Mouse (Mus musculus) heart, postnatal 25 days (tissue): ENCODE measurements around the gene Ucp1. TPM values are rescaled to one million over a fixed set of nuclear protein-coding genes. Genes with fewer than 3 reads are reported as not detected.

ENCODE experiments used
- DNase-seq: peaks from one replicate; pipeline ENCODE4 v3.0.0; 2022; ENCODE audit warnings: low spot score
- intact Hi-C: fragments of 180-260 bp; cut with DNase I; formaldehyde crosslinking; loops from one replicate; pipeline ENCODE4 v1.15.1; 2025
- total RNA-seq, 2 experiments: library from RNA; stranded (reverse); gene quantifications; 2 replicates each; pipeline ENCODE4 v1.2.3; 2021

Gene Ucp1
- total RNA-seq, 2 experiments from 2014 or later = 8.2 to 10.2 TPM

DNA sequence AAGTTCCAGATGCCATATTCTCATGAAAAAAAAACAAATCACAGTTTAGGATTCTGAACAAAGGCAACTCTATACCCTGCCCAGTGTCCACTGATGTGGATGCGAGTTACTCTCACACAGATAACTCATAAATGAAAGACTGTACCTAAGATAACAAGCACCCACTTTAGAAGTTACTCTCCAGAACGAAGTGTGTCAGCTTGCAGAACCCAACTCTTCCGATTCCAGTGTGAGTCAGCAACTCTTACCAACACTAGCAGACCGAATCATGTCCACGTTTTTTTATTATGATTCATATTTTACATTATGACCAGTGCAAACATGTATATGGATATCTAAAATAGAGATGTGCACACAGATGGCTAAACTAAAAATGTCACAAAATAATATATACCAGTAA is 37.7 kb downstream of the Ucp1 start:
- no peak for DNase-seq
- intact Hi-C loops = no loop called here

DNA sequence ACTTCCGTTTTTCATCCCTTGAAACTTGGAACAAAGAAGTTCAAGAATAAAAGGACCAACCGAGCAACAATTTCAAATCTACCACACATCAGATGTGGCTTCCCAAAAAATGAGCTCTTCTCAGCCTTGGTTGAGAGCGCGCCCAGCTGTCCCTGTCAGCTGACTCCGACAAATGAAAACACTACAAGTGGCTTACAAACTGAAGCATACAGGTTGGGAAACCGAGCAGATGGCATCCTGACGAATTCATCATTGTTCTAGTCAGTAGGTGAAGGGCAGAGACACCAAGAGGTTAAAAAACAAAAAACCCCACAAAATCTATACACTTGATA is 41.4 kb downstream of the Ucp1 start:
- no peak for DNase-seq
- intact Hi-C loops = loop anchor here (5.0 to 10.0 kb wide), 3 partner anchors 111 to 557 kb away; partner anchors contain the start of gene Zfp330

DNA sequence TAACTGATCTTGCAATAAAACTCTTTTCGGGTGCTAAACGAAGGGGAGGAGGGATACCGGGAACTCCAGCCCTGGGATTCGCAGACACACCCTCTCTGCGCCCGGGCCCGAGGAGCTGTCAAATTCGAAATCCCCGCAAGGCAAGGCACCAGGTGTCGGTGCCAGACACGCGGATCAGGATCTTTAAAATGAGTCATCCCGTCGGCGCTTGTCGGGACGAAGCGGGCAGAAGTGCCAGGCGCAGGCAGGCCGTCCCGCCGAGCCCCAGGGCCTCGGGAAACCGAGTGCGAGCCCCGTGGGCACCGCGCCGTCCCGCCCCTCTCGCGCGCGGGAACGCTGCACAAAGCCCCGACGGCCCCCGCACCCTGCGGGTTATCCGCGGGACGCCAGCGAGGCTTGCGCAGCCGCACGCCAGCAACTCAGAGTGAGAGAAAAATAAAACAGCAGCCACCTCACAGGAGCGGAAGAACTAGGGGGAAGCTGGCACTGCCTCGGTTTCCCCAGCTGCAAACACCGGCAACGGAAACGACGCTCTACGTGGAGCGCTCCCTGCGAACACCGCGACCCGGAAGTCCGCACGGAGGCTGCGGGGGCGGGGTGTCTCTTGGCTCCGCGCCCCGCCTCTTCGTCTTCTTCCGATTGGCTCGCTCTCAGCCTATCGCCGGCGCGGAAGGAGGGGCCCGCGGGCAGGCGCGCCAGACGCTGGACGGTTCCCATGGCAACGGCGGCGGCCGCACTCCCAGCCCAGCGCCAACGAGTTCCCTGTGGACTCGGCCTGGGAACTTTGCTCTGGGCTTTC is 41.9 kb downstream of the Ucp1 start, which contains the start of gene Elmod2:
TSS of gene Elmod2 (minus strand) at position 588 of the 799 bp plus-strand sequence.
- DNase-seq = peak; percentile 96
- intact Hi-C loops = loop anchor here (5.0 to 10.0 kb wide), 3 partner anchors 110 to 557 kb away; partner anchors contain the start of gene Zfp330

- intact Hi-C loops = loop anchor here (5.0 to 10.0 kb wide), 3 partner anchors 109 to 558 kb away; partner anchors contain the start of gene Zfp330
Measured at GRCm38 (mm10) chr8:83332864-83333263, 42.7 kb downstream of the Ucp1 start.

GRCm38 (mm10) chr8:83342076-83342475 is 51.9 kb downstream of the Ucp1 start:
- intact Hi-C loops = loop anchor here (1.0 to 5.0 kb wide), 3 partner anchors 82 to 480 kb away; partner anchors contain the start of gene Rnf150
- no peak for DNase-seq

More at GRCm38 (mm10) chr8:83332864-83333263, 42.7 kb downstream of the Ucp1 start:
- DNase-seq = no peak

- DNase-seq = no peak
- intact Hi-C loops = loop anchor here (1.0 to 5.0 kb wide), 3 partner anchors 82 to 480 kb away; partner anchors contain the start of gene Rnf150
Measured at GRCm38 (mm10) chr8:83342693-83343092, 52.5 kb downstream of the Ucp1 start.

Other genes starting within 250 kb of the Ucp1 start
- 1 to 10 TPM; 2.1 to 2.8 TPM for gene Tbc1d9, start 125.0 kb upstream of the Ucp1 start, total RNA-seq
- gene Gm10645, start 124.2 kb upstream of the Ucp1 start, total RNA-seq = under 1 TPM in 1 of 2 experiments, not detected in 1; 0.23 TPM
- 10 to 100 TPM in 1 of 2 experiments, 1 to 10 TPM in 1; 9.0 to 10.1 TPM for gene Elmod2, start 42.1 kb downstream of the Ucp1 start, total RNA-seq
- not detected for gene Mgat4d, start 58.1 kb downstream of the Ucp1 start, total RNA-seq
- gene Clgn, start 99.5 kb downstream of the Ucp1 start, total RNA-seq = not detected
- gene Scoc, start 168.0 kb downstream of the Ucp1 start, total RNA-seq = 10 to 100 TPM; 45.3 to 48.1 TPM
- not detected for gene Olfr370, start 245.4 kb downstream of the Ucp1 start, total RNA-seq